Mouse (Mus musculus): ENCODE results near the gene 4930550C14Rik.

GRCm38 (mm10) chr9:53408548-53408947 is 6.4 kb downstream of the 4930550C14Rik start:
- no peak for TF ChIP-seq CTCF (IDR thresholded peaks at IDR 0.05; ENCODE audit: control insufficient read depth, insufficient read depth, insufficient read length)
- TF ChIP-seq MAX (IDR thresholded peaks at IDR 0.05), result no peak
- TF ChIP-seq CEBPB (IDR thresholded peaks at IDR 0.05; ENCODE audit: low read depth), result no peak
- TF ChIP-seq MYOD1 (IDR thresholded peaks at IDR 0.05; ENCODE audit: control insufficient read depth, insufficient read length, low read depth), result no peak
- TF ChIP-seq USF1 (IDR thresholded peaks at IDR 0.05; ENCODE audit: low read depth), result no peak
- TF ChIP-seq FOSL1 (IDR thresholded peaks at IDR 0.05; ENCODE audit: insufficient read depth, low read length, poor library complexity, severe bottlenecking), result no peak
- TF ChIP-seq MYOG (IDR thresholded peaks at IDR 0.05; ENCODE audit: control insufficient read depth, extremely low read depth, insufficient read length), result no peak
